Mouse (Mus musculus) liver, embryonic 15.5 days (tissue): Measurements from ENCODE around the gene Socs2. TPM values are rescaled to one million over a fixed set of nuclear protein-coding genes. Genes with fewer than 3 reads are reported as not detected.
"Not testable (repeated sequence)": the region's sequence is repeated elsewhere in the genome, so short reads cannot be mapped to it uniquely, and the experiment has no call there.

Experiments
- ATAC-seq: fragments of 200-750 bp; cut with Nextera tagmentation; 2 replicates; pipeline ENCODE4 v1.8.0; 2017; ENCODE audit warnings: moderate number of reproducible peaks, mild to moderate bottlenecking, moderate library complexity; ENCODE audit not compliant: insufficient read depth
- H3K27ac ChIP-seq: fragments of 300-500 bp; sonication (generic); replicated peaks from 2 replicates; pipeline ENCODE4 v1.5.1; 2015; ENCODE audit warnings: mild to moderate bottlenecking, inconsistent platforms
- H3K27me3 ChIP-seq: fragments of 300-500 bp; sonication (generic); 2 replicates; pipeline ENCODE4 v1.6.1; 2015; ENCODE audit warnings: mild to moderate bottlenecking, inconsistent platforms
- H3K36me3 ChIP-seq: fragments of 300-500 bp; sonication (generic); replicated peaks from 2 replicates; pipeline ENCODE4 v1.6.1; 2015; ENCODE audit warnings: moderate library complexity, mild to moderate bottlenecking, inconsistent platforms
- H3K4me1 ChIP-seq: fragments of 300-500 bp; sonication (generic); replicated peaks from 2 replicates; pipeline ENCODE4 v1.6.1; 2015; ENCODE audit warnings: inconsistent platforms
- H3K4me2 ChIP-seq: fragments of 300-500 bp; sonication (generic); 2 replicates; pipeline ENCODE4 v1.6.1; 2015; ENCODE audit warnings: moderate library complexity, mild to moderate bottlenecking, inconsistent platforms
- H3K4me3 ChIP-seq: fragments of 300-500 bp; sonication (generic); replicated peaks from 2 replicates; pipeline ENCODE4 v1.5.1; 2015; ENCODE audit warnings: mild to moderate bottlenecking, inconsistent platforms
- H3K9ac ChIP-seq: fragments of 300-500 bp; sonication (generic); 2 replicates; pipeline ENCODE4 v1.6.1; 2015; ENCODE audit warnings: moderate library complexity, mild to moderate bottlenecking, inconsistent platforms
- H3K9me3 ChIP-seq: fragments of 300-500 bp; sonication (generic); replicated peaks from 2 replicates; pipeline ENCODE4 v1.6.1; 2016; ENCODE audit warnings: inconsistent platforms
- WGBS: fragments of 180-500 bp; shearing (Covaris S2); methylation state at CpG from one replicate; pipeline ENCODE4 v1.1.7; 2015; ENCODE audit warnings: mixed read lengths; ENCODE audit not compliant: insufficient replicate concordance; 5-methylcytosine and 5-hydroxymethylcytosine counted together
- polyA plus RNA-seq: library from polyadenylated mRNA; unstranded; fragments of >200 nt; fragmentation: Nextera tagmentation; extraction: Ambion mirVana; gene quantifications from 2 replicates; pipeline ENCODE4 v1.2.1, GENCODE M21; 2015

The Socs2 gene
- polyA plus RNA-seq, 1 experiment from 2014 or later = 6.0 TPM

- not testable (repeated sequence) for H3K4me2 ChIP-seq, H3K4me3 ChIP-seq, H3K9ac ChIP-seq, H3K27me3 ChIP-seq, H3K4me1 ChIP-seq, H3K36me3 ChIP-seq, ATAC-seq, H3K9me3 ChIP-seq, H3K27ac ChIP-seq
- 69% methylated on average over 5 of the region's 5 CpGs for WGBS
Observed at GRCm38 (mm10) chr10:95389805-95390204, 27.2 kb downstream of the Socs2 start.

GRCm38 (mm10) chr10:95388821-95389477 lies 28.0 kb downstream of the Socs2 start:
- H3K9me3 ChIP-seq = no peaks in the 10 kb centered on the region
- WGBS = 56% methylated on average over 23 of the region's 23 CpGs

GRCm38 (mm10) chr10:95386527-95386926 lies 30.5 kb downstream of the Socs2 start:
- no peaks in the 10 kb centered on the region for H3K4me1 ChIP-seq
- H3K27ac ChIP-seq = no peak overlapping the region
- H3K27me3 ChIP-seq = no peaks in the 10 kb centered on the region
- no peak overlapping the region for H3K4me2 ChIP-seq
- H3K9me3 ChIP-seq = no peaks in the 10 kb centered on the region
- H3K36me3 ChIP-seq = no peaks in the 10 kb centered on the region
- no peak overlapping the region for H3K4me3 ChIP-seq
- WGBS = 66% methylated on average over 6 of the region's 6 CpGs
- H3K9ac ChIP-seq = no peak overlapping the region
- ATAC-seq = no peak

More at GRCm38 (mm10) chr10:95388821-95389477, 28.0 kb downstream of the Socs2 start:
- Histone ChIP-seq H3K27me3 (no peaks in the 10 kb centered on the region), H3K4me2 (no peak overlapping the region), H3K36me3 (no peaks in the 10 kb centered on the region), H3K9ac (no peak overlapping the region), H3K4me1 (no peaks in the 10 kb centered on the region), H3K4me3 (no peak overlapping the region), H3K27ac (no peak overlapping the region)
- no peak for ATAC-seq

- 54% methylated on average over 4 of the region's 4 CpGs for WGBS
- no peak overlapping the region for H3K4me3 ChIP-seq
- H3K36me3 ChIP-seq = no peaks in the 10 kb centered on the region
- no peak overlapping the region for H3K4me2 ChIP-seq
- ATAC-seq = no peak
- H3K9me3 ChIP-seq = no peaks in the 10 kb centered on the region
- no peak overlapping the region for H3K27ac ChIP-seq
- H3K27me3 ChIP-seq = no peaks in the 10 kb centered on the region
- H3K4me1 ChIP-seq = no peaks in the 10 kb centered on the region
- no peak overlapping the region for H3K9ac ChIP-seq
Observed at GRCm38 (mm10) chr10:95385801-95386203, 31.2 kb downstream of the Socs2 start.

GRCm38 (mm10) chr10:95385081-95385480 lies 31.9 kb downstream of the Socs2 start:
- ATAC-seq = no peak
- H3K4me2 ChIP-seq = no peak overlapping the region
- H3K4me3 ChIP-seq = no peak overlapping the region
- H3K27me3 ChIP-seq = no peaks in the 10 kb centered on the region
- H3K4me1 ChIP-seq = no peaks in the 10 kb centered on the region
- no peaks in the 10 kb centered on the region for H3K36me3 ChIP-seq
- 58% methylated on average over 1 of the region's 1 CpGs for WGBS
- no peak overlapping the region for H3K9ac ChIP-seq
- no peak overlapping the region for H3K27ac ChIP-seq
- H3K9me3 ChIP-seq = no peaks in the 10 kb centered on the region

- 64% methylated on average over 8 of the region's 8 CpGs for WGBS
- no peak overlapping the region for H3K4me2 ChIP-seq
Observed at GRCm38 (mm10) chr10:95384446-95384845, 32.5 kb downstream of the Socs2 start.

GRCm38 (mm10) chr10:95373340-95373739 lies 43.6 kb downstream of the Socs2 start:
- H3K9me3 ChIP-seq = no peaks in the 10 kb centered on the region
- no peak overlapping the region for H3K27ac ChIP-seq
- no peak overlapping the region for H3K4me2 ChIP-seq
- no peak for ATAC-seq
- no peak overlapping the region for H3K4me3 ChIP-seq
- no peaks in the 10 kb centered on the region for H3K27me3 ChIP-seq
- H3K9ac ChIP-seq = no peak overlapping the region
- WGBS = 72% methylated on average over 6 of the region's 6 CpGs
- no peaks in the 10 kb centered on the region for H3K4me1 ChIP-seq
- no peaks in the 10 kb centered on the region for H3K36me3 ChIP-seq

More at GRCm38 (mm10) chr10:95384446-95384845, 32.5 kb downstream of the Socs2 start:
- Histone ChIP-seq H3K9me3 (no peaks in the 10 kb centered on the region), H3K4me1 (no peaks in the 10 kb centered on the region), H3K9ac (no peak overlapping the region), H3K27ac (no peak overlapping the region), H3K4me3 (no peak overlapping the region), H3K27me3 (no peaks in the 10 kb centered on the region), H3K36me3 (no peaks in the 10 kb centered on the region)
- no peak for ATAC-seq

GRCm38 (mm10) chr10:95371942-95372341 lies 45.0 kb downstream of the Socs2 start:
- Histone ChIP-seq H3K27me3 (no peaks in the 10 kb centered on the region), H3K27ac (no peak overlapping the region), H3K4me1 (no peaks in the 10 kb centered on the region), H3K36me3 (no peaks in the 10 kb centered on the region), H3K9ac (no peak overlapping the region), H3K4me3 (no peak overlapping the region), H3K4me2 (no peak overlapping the region), H3K9me3 (no peaks in the 10 kb centered on the region)
- WGBS = 69% methylated on average over 3 of the region's 3 CpGs
- ATAC-seq = no peak

- Histone ChIP-seq H3K4me3 (no peak overlapping the region), H3K36me3 (no peaks in the 10 kb centered on the region), H3K27me3 (no peaks in the 10 kb centered on the region), H3K4me1 (no peaks in the 10 kb centered on the region), H3K9me3 (no peaks in the 10 kb centered on the region), H3K9ac (no peak overlapping the region), H3K4me2 (no peak overlapping the region), H3K27ac (no peak overlapping the region)
- no peak for ATAC-seq
Observed at GRCm38 (mm10) chr10:95369190-95369589, 47.8 kb downstream of the Socs2 start.

GRCm38 (mm10) chr10:95368151-95368550 lies 48.8 kb downstream of the Socs2 start:
- Histone ChIP-seq H3K27ac (no peak overlapping the region), H3K27me3 (no peaks in the 10 kb centered on the region), H3K9me3 (no peaks in the 10 kb centered on the region), H3K4me1 (no peaks in the 10 kb centered on the region), H3K4me3 (no peak overlapping the region), H3K36me3 (no peaks in the 10 kb centered on the region), H3K4me2 (no peak overlapping the region), H3K9ac (no peak overlapping the region)
- ATAC-seq = no peak
- WGBS = 78% methylated on average over 14 of the region's 14 CpGs

- Histone ChIP-seq H3K27me3 (no peaks in the 10 kb centered on the region), H3K36me3 (no peaks in the 10 kb centered on the region), H3K9ac (no peak overlapping the region), H3K27ac (no peak overlapping the region), H3K4me3 (no peak overlapping the region), H3K4me2 (no peak overlapping the region), H3K4me1 (no peaks in the 10 kb centered on the region), H3K9me3 (no peaks in the 10 kb centered on the region)
- WGBS = 67% methylated on average over 9 of the region's 9 CpGs
- ATAC-seq = no peak
Observed at GRCm38 (mm10) chr10:95367661-95368089, 49.3 kb downstream of the Socs2 start.

GRCm38 (mm10) chr10:95367241-95367640 lies 49.7 kb downstream of the Socs2 start:
- Histone ChIP-seq H3K4me2 (no peak overlapping the region), H3K4me3 (no peak overlapping the region), H3K27me3 (no peaks in the 10 kb centered on the region), H3K9ac (no peak overlapping the region), H3K4me1 (no peaks in the 10 kb centered on the region), H3K27ac (no peak overlapping the region), H3K36me3 (no peaks in the 10 kb centered on the region), H3K9me3 (no peaks in the 10 kb centered on the region)
- ATAC-seq = no peak
- WGBS = 60% methylated on average over 7 of the region's 7 CpGs
